Mouse (Mus musculus): ENCODE measurements around the gene Irs1. TPM values are rescaled to one million over a fixed set of nuclear protein-coding genes. Genes with fewer than 3 reads are reported as not detected.
A peak's percentile ranks its signal among the peaks of the same experiment; 100 is the strongest.

Irs1 gene
- polyA plus RNA-seq, 1 experiment from 2014 or later: 4.1 TPM

- H3K27me3 ChIP-seq: peaks cover 11% of the 10 kb centered on the region; the same call in 1 of the 2 replicates
- peak overlapping the region; percentile 40; the same call in 1 of the 2 replicates for H3K4me3 ChIP-seq (replicated peaks)
- H3K4me2 ChIP-seq: peak overlapping the region; percentile 73
- 93% methylated on average over 16 of the region's 16 CpGs for WGBS
- peaks cover 60% of the 10 kb centered on the region for H3K4me1 ChIP-seq
- no peaks in the 10 kb centered on the region for H3K9me3 ChIP-seq (replicated peaks)
- H3K9ac ChIP-seq: no peak overlapping the region
- H3K36me3 ChIP-seq: peaks cover 18% of the 10 kb centered on the region
- H3K27ac ChIP-seq: no peak overlapping the region
- no peak for ATAC-seq (replicated peaks; ENCODE audit: low FRiP score)
Observed at GRCm38 (mm10) chr1:82287776-82288325, 3.4 kb downstream of the Irs1 start.

- peaks cover 11% of the 10 kb centered on the region; the same call in 1 of the 2 replicates for H3K27me3 ChIP-seq
- WGBS: 73% methylated on average over 22 of the region's 22 CpGs
- H3K4me2 ChIP-seq: peak overlapping the region; percentile 73
- H3K9me3 ChIP-seq (replicated peaks): no peaks in the 10 kb centered on the region
- peak overlapping the region; percentile 40 for H3K4me3 ChIP-seq (replicated peaks)
- peak overlapping the region; percentile 26; the same call in 1 of the 2 replicates for H3K9ac ChIP-seq
- ATAC-seq (replicated peaks; ENCODE audit: low FRiP score): no peak
- H3K27ac ChIP-seq: no peak overlapping the region
- H3K36me3 ChIP-seq: peaks cover 18% of the 10 kb centered on the region
- peaks cover 60% of the 10 kb centered on the region for H3K4me1 ChIP-seq
Observed at GRCm38 (mm10) chr1:82287052-82287775, 4.0 kb downstream of the Irs1 start.

GRCm38 (mm10) chr1:82286190-82287051 lies 4.8 kb downstream of the Irs1 start:
- ATAC-seq (replicated peaks; ENCODE audit: low FRiP score): no peak
- Histone ChIP-seq H3K27me3 (peaks cover 11% of the 10 kb centered on the region; the same call in 1 of the 2 replicates), H3K36me3 (peaks cover 18% of the 10 kb centered on the region), H3K9me3 (replicated peaks) (no peaks in the 10 kb centered on the region), H3K4me2 (peak overlapping the region; percentile 73), H3K4me3 (replicated peaks) (peak overlapping the region; percentile 40), H3K4me1 (peaks cover 56% of the 10 kb centered on the region), H3K9ac (peak overlapping the region; percentile 26), H3K27ac (0 out of 2 replicates have a peak overlapping the region, but pooled peaks have one; percentile 22)
- WGBS: 28% methylated on average over 15 of the region's 15 CpGs

- Histone ChIP-seq H3K4me3 (replicated peaks) (peak overlapping the region; percentile 40), H3K9me3 (replicated peaks) (no peaks in the 10 kb centered on the region), H3K4me2 (peak overlapping the region; percentile 73), H3K36me3 (peaks cover 18% of the 10 kb centered on the region), H3K27me3 (peaks cover 11% of the 10 kb centered on the region; the same call in 1 of the 2 replicates), H3K27ac (0 out of 2 replicates have a peak overlapping the region, but pooled peaks have one; percentile 22), H3K9ac (peak overlapping the region; percentile 26; the same call in 1 of the 2 replicates), H3K4me1 (peaks cover 56% of the 10 kb centered on the region)
- no peak for ATAC-seq (replicated peaks; ENCODE audit: low FRiP score)
- WGBS: 39% methylated on average over 5 of the region's 5 CpGs
Observed at GRCm38 (mm10) chr1:82285461-82286189, 5.6 kb downstream of the Irs1 start.

GRCm38 (mm10) chr1:82284403-82284802 lies 6.8 kb downstream of the Irs1 start:
- H3K4me3 ChIP-seq (replicated peaks): peak overlapping the region; percentile 52
- peaks cover 11% of the 10 kb centered on the region; the same call in 1 of the 2 replicates for H3K27me3 ChIP-seq
- no peaks in the 10 kb centered on the region for H3K9me3 ChIP-seq (replicated peaks)
- peaks cover 50% of the 10 kb centered on the region for H3K4me1 ChIP-seq
- H3K36me3 ChIP-seq: peaks cover 18% of the 10 kb centered on the region
- no peak for ATAC-seq (replicated peaks; ENCODE audit: low FRiP score)
- peak overlapping the region; percentile 73 for H3K4me2 ChIP-seq
- 31% methylated on average over 4 of the region's 4 CpGs for WGBS
- peak overlapping the region; percentile 29 for H3K9ac ChIP-seq
- peak overlapping the region; percentile 95 for H3K27ac ChIP-seq

- peak overlapping the region; percentile 52 for H3K4me3 ChIP-seq (replicated peaks)
- H3K36me3 ChIP-seq: peaks cover 17% of the 10 kb centered on the region
- H3K27me3 ChIP-seq: peaks cover 8% of the 10 kb centered on the region; the same call in 1 of the 2 replicates
- H3K4me2 ChIP-seq: peak overlapping the region; percentile 73
- 4% methylated on average over 1 of the region's 1 CpGs for WGBS
- H3K4me1 ChIP-seq: peaks cover 45% of the 10 kb centered on the region
- no peak for ATAC-seq (replicated peaks; ENCODE audit: low FRiP score)
- H3K9ac ChIP-seq: peak overlapping the region; percentile 58
- H3K9me3 ChIP-seq (replicated peaks): no peaks in the 10 kb centered on the region
- H3K27ac ChIP-seq: peak overlapping the region; percentile 95
Observed at GRCm38 (mm10) chr1:82283901-82284301, 7.3 kb downstream of the Irs1 start.

- Histone ChIP-seq H3K36me3 (peaks cover 10% of the 10 kb centered on the region), H3K9ac (peak overlapping the region; percentile 58), H3K27ac (peak overlapping the region; percentile 95), H3K9me3 (replicated peaks) (no peaks in the 10 kb centered on the region), H3K4me3 (replicated peaks) (peak overlapping the region; percentile 52), H3K27me3 (0 out of 2 replicates have a peak, but pooled peaks cover 7% of the 10 kb centered on the region), H3K4me1 (peaks cover 39% of the 10 kb centered on the region), H3K4me2 (peak overlapping the region; percentile 73)
- under 1% methylated on average over 34 of the region's 35 CpGs for WGBS
- ATAC-seq (replicated peaks; ENCODE audit: low FRiP score): peak; percentile 99
Observed at GRCm38 (mm10) chr1:82282992-82283611, 8.1 kb downstream of the Irs1 start.

- no peak for ATAC-seq (replicated peaks; ENCODE audit: low FRiP score)
- Histone ChIP-seq H3K4me3 (replicated peaks) (no peak overlapping the region), H3K4me1 (peaks cover 26% of the 10 kb centered on the region), H3K27ac (no peak overlapping the region), H3K9ac (no peak overlapping the region), H3K36me3 (peaks cover 6% of the 10 kb centered on the region), H3K9me3 (replicated peaks) (no peaks in the 10 kb centered on the region), H3K4me2 (no peak overlapping the region), H3K27me3 (no peaks in the 10 kb centered on the region)
- WGBS: 75% methylated on average over 6 of the region's 6 CpGs
Observed at GRCm38 (mm10) chr1:82281823-82282222, 9.4 kb downstream of the Irs1 start.

GRCm38 (mm10) chr1:82279768-82280167 lies 11.4 kb downstream of the Irs1 start:
- Histone ChIP-seq H3K4me3 (replicated peaks) (no peak overlapping the region), H3K27me3 (no peaks in the 10 kb centered on the region), H3K4me2 (no peak overlapping the region), H3K4me1 (peaks cover 18% of the 10 kb centered on the region), H3K36me3 (peaks cover 11% of the 10 kb centered on the region), H3K27ac (no peak overlapping the region), H3K9me3 (replicated peaks) (no peaks in the 10 kb centered on the region), H3K9ac (no peak overlapping the region)
- ATAC-seq (replicated peaks; ENCODE audit: low FRiP score): no peak
- WGBS: 64% methylated on average over 1 of the region's 1 CpGs

GRCm38 (mm10) chr1:82274361-82274760 lies 16.9 kb downstream of the Irs1 start:
- H3K36me3 ChIP-seq: peaks cover 11% of the 10 kb centered on the region
- H3K4me2 ChIP-seq: no peak overlapping the region
- ATAC-seq (replicated peaks; ENCODE audit: low FRiP score): no peak; the same call in 1 of the 2 replicates
- H3K4me1 ChIP-seq: peaks cover 10% of the 10 kb centered on the region
- no peak overlapping the region for H3K9ac ChIP-seq
- no peak overlapping the region for H3K4me3 ChIP-seq (replicated peaks)
- H3K9me3 ChIP-seq (replicated peaks): no peaks in the 10 kb centered on the region
- H3K27ac ChIP-seq: 0 out of 2 replicates have a peak overlapping the region, but pooled peaks have one; percentile 32
- no peaks in the 10 kb centered on the region for H3K27me3 ChIP-seq
- 15% methylated on average over 1 of the region's 1 CpGs for WGBS

- no peaks in the 10 kb centered on the region for H3K9me3 ChIP-seq (replicated peaks)
- H3K4me1 ChIP-seq: peaks cover 10% of the 10 kb centered on the region
- WGBS: 67% methylated on average over 6 of the region's 6 CpGs
- no peak for ATAC-seq (replicated peaks; ENCODE audit: low FRiP score)
- H3K27me3 ChIP-seq: no peaks in the 10 kb centered on the region
- no peak overlapping the region for H3K4me3 ChIP-seq (replicated peaks)
- no peak overlapping the region for H3K4me2 ChIP-seq
- H3K9ac ChIP-seq: no peak overlapping the region
- H3K36me3 ChIP-seq: peaks cover 11% of the 10 kb centered on the region
- no peak overlapping the region for H3K27ac ChIP-seq
Observed at GRCm38 (mm10) chr1:82273529-82273928, 17.7 kb downstream of the Irs1 start.
